Mouse (Mus musculus) hindbrain, embryonic 15.5 days (tissue): Measurements from ENCODE around the gene Tmem179b. TPM values are rescaled to one million over a fixed set of nuclear protein-coding genes. Genes with fewer than 3 reads are reported as not detected.

ENCODE experiments used
- ATAC-seq: fragments of 200-750 bp; cut with Nextera tagmentation; 2 replicates; pipeline ENCODE4 v1.8.0; 2017; ENCODE audit warnings: low read depth, moderate number of reproducible peaks, moderate TSS enrichment; ENCODE audit not compliant: low FRiP score
- H3K27ac ChIP-seq: fragments of 300-500 bp; sonication (generic); replicated peaks from 2 replicates; pipeline ENCODE4 v1.5.1; 2015; ENCODE audit warnings: mild to moderate bottlenecking, inconsistent platforms
- H3K27me3 ChIP-seq: fragments of 300-500 bp; sonication (generic); 2 replicates; pipeline ENCODE4 v1.6.1; 2015; ENCODE audit warnings: control low read depth, inconsistent platforms
- H3K36me3 ChIP-seq: fragments of 300-500 bp; sonication (generic); 2 replicates; pipeline ENCODE4 v1.6.1; 2015; ENCODE audit warnings: control low read depth, inconsistent platforms
- H3K4me1 ChIP-seq: fragments of 300-500 bp; sonication (generic); replicated peaks from 2 replicates; pipeline ENCODE4 v1.6.1; 2015; ENCODE audit warnings: control low read depth, inconsistent platforms
- H3K4me2 ChIP-seq: fragments of 300-500 bp; sonication (generic); 2 replicates; pipeline ENCODE4 v1.6.1; 2015; ENCODE audit warnings: moderate library complexity, mild to moderate bottlenecking, inconsistent platforms
- H3K4me3 ChIP-seq: fragments of 300-500 bp; sonication (generic); 2 replicates; pipeline ENCODE4 v1.5.1; 2015; ENCODE audit warnings: mild to moderate bottlenecking, inconsistent platforms
- H3K9ac ChIP-seq: fragments of 300-500 bp; sonication (generic); 2 replicates; pipeline ENCODE4 v1.6.1; 2015; ENCODE audit warnings: inconsistent platforms
- H3K9me3 ChIP-seq: fragments of 300-500 bp; sonication (generic); 2 replicates; pipeline ENCODE4 v1.6.1; 2016; ENCODE audit warnings: control low read depth, inconsistent platforms
- WGBS: fragments of 180-500 bp; shearing (Covaris S2); methylation state at CpG from one replicate; pipeline ENCODE4 v1.1.7; 2015; 5-methylcytosine and 5-hydroxymethylcytosine counted together
- polyA plus RNA-seq: library from polyadenylated mRNA; unstranded; fragments of >200 nt; fragmentation: Nextera tagmentation; extraction: Ambion mirVana; gene quantifications from 2 replicates; pipeline ENCODE4 v1.2.1, GENCODE M21; 2015

Gene Tmem179b
- polyA plus RNA-seq, 1 experiment from 2014 or later: 33.1 TPM

- WGBS: 93% methylated on average over 11 of the region's 11 CpGs
- Histone ChIP-seq H3K27me3 (no peaks in the 10 kb centered on the region), H3K9ac (no peak overlapping the region), H3K27ac (no peak overlapping the region), H3K4me2 (no peak overlapping the region), H3K4me3 (no peak overlapping the region), H3K36me3 (peaks cover 34% of the 10 kb centered on the region), H3K4me1 (peaks cover 16% of the 10 kb centered on the region), H3K9me3 (no peaks in the 10 kb centered on the region)
- no peak for ATAC-seq
These were observed 29.8 kb upstream of the Tmem179b start for GRCm38 (mm10) chr19:8803879-8804660.

GRCm38 (mm10) chr19:8803204-8803780 lies 29.0 kb upstream of the Tmem179b start:
- peaks cover 33% of the 10 kb centered on the region for H3K36me3 ChIP-seq
- H3K9ac ChIP-seq: no peak overlapping the region
- no peaks in the 10 kb centered on the region for H3K27me3 ChIP-seq
- WGBS: 89% methylated on average over 9 of the region's 9 CpGs
- ATAC-seq: no peak
- H3K9me3 ChIP-seq: no peaks in the 10 kb centered on the region
- peak overlapping the region; percentile 57 for H3K4me2 ChIP-seq
- peak overlapping the region; percentile 66 for H3K4me3 ChIP-seq
- peak overlapping the region; percentile 92; the same call in 1 of the 2 replicates for H3K27ac ChIP-seq
- H3K4me1 ChIP-seq: peaks cover 16% of the 10 kb centered on the region

- WGBS: under 1% methylated on average over 30 of the region's 30 CpGs
- H3K36me3 ChIP-seq: peaks cover 27% of the 10 kb centered on the region
These were observed 28.0 kb upstream of the Tmem179b start, which contains the start of gene Zbtb3 for GRCm38 (mm10) chr19:8802130-8802821. Gene Zbtb3 (plus strand): TSS chr19:8802555.

GRCm38 (mm10) chr19:8798947-8799315 lies 24.7 kb upstream of the Tmem179b start:
- peaks cover 26% of the 10 kb centered on the region for H3K4me1 ChIP-seq
- H3K9me3 ChIP-seq: no peaks in the 10 kb centered on the region
- peak overlapping the region; percentile 72; the same call in 1 of the 2 replicates for H3K27ac ChIP-seq
- peak overlapping the region; percentile 83 for H3K4me2 ChIP-seq
- H3K9ac ChIP-seq: 0 out of 2 replicates have a peak overlapping the region, but pooled peaks have one; percentile 72
- H3K4me3 ChIP-seq: peak overlapping the region; percentile 71; the same call in 1 of the 2 replicates
- no peaks in the 10 kb centered on the region for H3K27me3 ChIP-seq
- H3K36me3 ChIP-seq: peaks cover 15% of the 10 kb centered on the region
- no peak for ATAC-seq

More at GRCm38 (mm10) chr19:8802130-8802821, 28.0 kb upstream of the Tmem179b start, which contains the start of gene Zbtb3:
- peak within 1 kb of the TSS; percentile 92 for H3K27ac ChIP-seq
- H3K4me1 ChIP-seq: peaks cover 23% of the 10 kb centered on the region
- ATAC-seq: peak; percentile 98
- H3K4me3 ChIP-seq: peak within 1 kb of the TSS; percentile 66
- H3K27me3 ChIP-seq: no peaks in the 10 kb centered on the region
- H3K9me3 ChIP-seq: no peaks in the 10 kb centered on the region
- peak within 1 kb of the TSS; percentile 51 for H3K9ac ChIP-seq
- peak within 1 kb of the TSS; percentile 57 for H3K4me2 ChIP-seq

GRCm38 (mm10) chr19:8798264-8798946 lies 24.1 kb upstream of the Tmem179b start, which contains the start of gene Polr2g:
Gene Polr2g (minus strand): TSS chr19:8798577.
- Histone ChIP-seq H3K4me3 (peak within 1 kb of the TSS; percentile 71), H3K4me2 (peak within 1 kb of the TSS; percentile 83), H3K27ac (peak within 1 kb of the TSS; percentile 72), H3K4me1 (peaks cover 22% of the 10 kb centered on the region), H3K36me3 (peaks cover 20% of the 10 kb centered on the region), H3K9me3 (no peaks in the 10 kb centered on the region), H3K9ac (peak within 1 kb of the TSS; percentile 72), H3K27me3 (no peaks in the 10 kb centered on the region)
- ATAC-seq: peak; percentile 76
- WGBS: 2% methylated on average over 25 of the region's 25 CpGs

GRCm38 (mm10) chr19:8790171-8790570 lies 15.9 kb upstream of the Tmem179b start:
- 85% methylated on average over 7 of the region's 7 CpGs for WGBS
- ATAC-seq: no peak
- no peak overlapping the region for H3K4me3 ChIP-seq

GRCm38 (mm10) chr19:8789171-8789570 lies 14.9 kb upstream of the Tmem179b start:
- Histone ChIP-seq H3K4me3 (no peak overlapping the region), H3K9ac (no peak overlapping the region), H3K27me3 (no peaks in the 10 kb centered on the region), H3K27ac (no peak overlapping the region), H3K4me1 (peaks cover 13% of the 10 kb centered on the region), H3K36me3 (peaks cover 24% of the 10 kb centered on the region), H3K9me3 (no peaks in the 10 kb centered on the region), H3K4me2 (no peak overlapping the region)
- no peak for ATAC-seq
- 52% methylated on average over 1 of the region's 1 CpGs for WGBS

More at GRCm38 (mm10) chr19:8790171-8790570, 15.9 kb upstream of the Tmem179b start:
- no peaks in the 10 kb centered on the region for H3K9me3 ChIP-seq
- H3K27ac ChIP-seq: no peak overlapping the region
- H3K9ac ChIP-seq: no peak overlapping the region
- H3K4me2 ChIP-seq: no peak overlapping the region
- H3K36me3 ChIP-seq: peaks cover 34% of the 10 kb centered on the region
- H3K4me1 ChIP-seq: peaks cover 9% of the 10 kb centered on the region
- H3K27me3 ChIP-seq: no peaks in the 10 kb centered on the region

- ATAC-seq: no peak
- no peak overlapping the region for H3K4me3 ChIP-seq
These were observed 14.3 kb upstream of the Tmem179b start for GRCm38 (mm10) chr19:8788521-8788920.

GRCm38 (mm10) chr19:8786008-8786781 lies 11.9 kb upstream of the Tmem179b start, which contains the start of gene Taf6l:
Gene Taf6l (minus strand): TSS chr19:8786417.
- peaks cover 21% of the 10 kb centered on the region for H3K36me3 ChIP-seq
- H3K27ac ChIP-seq: peak within 1 kb of the TSS; percentile 87
- peak; percentile 100 for ATAC-seq
- H3K9ac ChIP-seq: peak within 1 kb of the TSS; percentile 66
- H3K4me3 ChIP-seq: peak within 1 kb of the TSS; percentile 78
- peaks cover 13% of the 10 kb centered on the region for H3K4me1 ChIP-seq
- no peaks in the 10 kb centered on the region for H3K27me3 ChIP-seq
- no peaks in the 10 kb centered on the region for H3K9me3 ChIP-seq
- peak within 1 kb of the TSS; percentile 59 for H3K4me2 ChIP-seq
- under 1% methylated on average over 32 of the region's 32 CpGs for WGBS

More at GRCm38 (mm10) chr19:8788521-8788920, 14.3 kb upstream of the Tmem179b start:
- Histone ChIP-seq H3K4me2 (no peak overlapping the region), H3K27me3 (no peaks in the 10 kb centered on the region), H3K36me3 (peaks cover 19% of the 10 kb centered on the region), H3K4me1 (peaks cover 13% of the 10 kb centered on the region), H3K27ac (no peak overlapping the region), H3K9ac (no peak overlapping the region), H3K9me3 (no peaks in the 10 kb centered on the region)
- 22% methylated on average over 3 of the region's 3 CpGs for WGBS

- Histone ChIP-seq H3K9me3 (no peaks in the 10 kb centered on the region), H3K4me3 (peak overlapping the region; percentile 68), H3K36me3 (peaks cover 25% of the 10 kb centered on the region), H3K4me2 (peak overlapping the region; percentile 95), H3K4me1 (peaks cover 42% of the 10 kb centered on the region), H3K9ac (peak overlapping the region; percentile 84), H3K27ac (peak overlapping the region; percentile 99), H3K27me3 (no peaks in the 10 kb centered on the region)
- peak; percentile 12; the same call in 1 of the 2 replicates for ATAC-seq
- WGBS: 5% methylated on average over 20 of the region's 20 CpGs
These were observed 719 bp upstream of the Tmem179b start for GRCm38 (mm10) chr19:8774951-8775421.
